Mouse (Mus musculus): ENCODE data around the gene Igsf9b.

Gene Igsf9b

DNA sequence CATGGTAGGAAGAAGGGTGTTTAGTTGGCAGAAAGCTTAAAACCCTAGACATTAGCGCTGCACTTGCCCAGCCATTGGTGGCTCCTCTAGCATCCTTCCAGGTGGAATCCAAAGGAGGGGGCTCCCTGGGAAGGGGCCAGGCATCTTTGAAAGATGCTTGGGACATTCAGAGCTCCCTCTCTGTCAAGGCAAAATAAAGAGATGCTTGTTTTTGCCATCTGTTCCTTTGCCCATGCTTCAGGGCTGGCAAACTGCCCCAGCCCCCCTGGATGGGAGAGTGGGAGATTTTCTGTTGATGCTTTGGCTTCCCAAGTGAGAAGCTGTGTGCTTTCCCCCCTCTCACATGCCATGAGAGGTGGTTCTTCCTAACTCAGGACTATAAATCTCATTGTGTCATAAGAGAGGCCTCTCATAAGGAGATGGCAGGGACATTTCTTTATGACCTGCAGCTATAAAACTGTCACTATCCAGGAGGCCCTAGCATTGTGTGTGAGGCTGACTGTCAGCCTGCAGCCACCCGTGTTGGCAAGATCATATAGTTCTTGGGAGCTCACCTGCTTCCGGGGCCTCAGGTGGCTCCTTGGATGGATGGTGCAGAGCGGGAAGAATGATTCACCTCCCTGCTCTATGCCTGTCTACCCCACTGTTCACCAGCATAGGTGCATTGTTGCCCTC is 38.1 kb downstream of the Igsf9b start:
- DNase-seq: no peak

DNA sequence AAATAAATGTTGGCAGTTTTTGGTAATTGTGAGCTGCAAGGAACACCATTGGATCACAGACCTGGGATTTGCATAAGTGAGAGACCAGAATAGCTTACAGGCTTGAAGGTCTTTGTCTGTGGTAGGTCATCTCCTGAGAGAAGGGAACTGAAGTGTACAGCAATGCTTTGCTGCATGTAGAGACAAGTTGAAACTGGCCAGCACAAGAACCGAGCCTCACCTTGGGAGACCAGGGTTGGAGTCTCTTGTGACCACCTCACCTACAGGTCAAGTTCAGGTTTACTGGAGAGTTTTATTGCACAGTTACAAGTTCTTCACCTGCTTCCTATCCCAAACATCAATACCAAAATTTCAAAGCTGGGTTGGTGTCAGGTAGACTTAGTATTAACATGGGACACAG is 40.2 kb downstream of the Igsf9b start:
- DNase-seq: no peak

DNA sequence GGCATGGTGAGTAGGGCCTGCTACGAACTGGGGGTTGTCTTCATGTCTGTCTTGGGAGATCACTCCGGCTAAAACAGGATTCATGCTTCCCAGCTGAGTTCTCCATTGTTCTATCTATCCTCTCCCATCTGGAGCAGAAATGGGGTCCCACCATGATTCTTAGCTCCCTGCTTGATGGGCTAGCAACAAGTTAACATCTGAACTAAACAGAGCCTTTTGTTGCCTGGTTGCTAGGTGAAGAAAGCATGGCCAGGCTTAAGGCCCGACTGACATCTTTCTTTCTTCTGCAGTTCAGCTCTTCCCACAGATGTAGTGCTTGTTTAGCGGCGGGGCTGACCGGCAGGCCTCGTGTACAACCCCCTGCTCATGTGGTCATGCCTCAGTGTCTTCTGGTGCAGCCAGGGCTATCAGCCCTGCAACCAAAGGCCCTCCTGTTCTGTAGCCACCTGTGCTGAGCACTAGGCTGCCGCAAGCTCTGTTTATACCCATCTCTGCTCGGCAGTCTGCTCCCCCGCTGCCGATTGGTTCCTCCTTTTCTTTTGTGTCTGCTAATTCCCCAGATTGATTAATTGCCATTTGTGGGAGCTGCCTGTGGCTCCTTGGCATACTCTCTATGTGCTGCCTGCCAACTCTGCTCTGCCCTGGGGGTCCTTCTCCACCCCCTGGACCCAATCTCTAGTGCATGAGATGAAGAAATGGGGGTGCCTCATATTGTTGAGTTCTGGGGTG is 47.7 kb downstream of the Igsf9b start:
- DNase-seq: no peak

DNA sequence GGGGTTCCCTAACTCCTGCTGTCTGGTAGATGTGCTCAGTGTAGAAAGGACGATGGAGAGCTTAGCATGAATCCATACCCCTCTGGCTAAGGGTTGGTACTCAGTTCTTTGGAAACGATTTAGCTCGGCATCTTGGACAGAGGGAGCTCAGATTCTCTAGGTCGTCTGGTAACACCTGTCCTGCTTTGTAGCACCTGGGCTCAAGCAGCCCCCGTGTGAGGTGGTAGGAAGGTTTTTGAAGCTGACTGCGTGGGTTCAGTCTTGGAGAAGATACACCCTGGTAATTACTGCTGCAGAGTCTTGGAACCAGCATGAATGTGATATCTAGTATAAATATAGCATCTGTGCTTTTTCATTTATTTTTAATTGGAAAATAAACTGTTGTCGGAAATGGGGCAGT is 54.1 kb downstream of the Igsf9b start:
- no peak for DNase-seq

DNA sequence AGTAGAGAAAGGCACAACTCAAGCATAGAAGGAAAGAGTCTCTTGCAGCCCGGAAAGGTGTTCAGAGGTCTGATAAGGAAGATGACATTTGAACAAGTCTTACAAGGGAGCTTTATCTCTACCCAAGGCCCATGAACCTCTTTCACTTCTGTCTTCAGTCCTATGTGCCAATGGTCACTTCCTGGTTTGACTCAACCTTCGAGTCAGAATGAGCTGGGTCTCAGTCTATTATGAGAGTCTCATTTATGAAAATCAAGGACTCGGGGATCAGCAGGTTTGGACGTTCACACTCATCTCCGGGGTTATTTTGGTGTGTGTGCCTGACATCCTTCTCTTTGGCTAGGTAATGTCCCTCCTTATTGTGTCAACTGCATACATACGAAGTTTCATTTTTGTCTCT is 58.9 kb downstream of the Igsf9b start:
- no peak for DNase-seq

DNA sequence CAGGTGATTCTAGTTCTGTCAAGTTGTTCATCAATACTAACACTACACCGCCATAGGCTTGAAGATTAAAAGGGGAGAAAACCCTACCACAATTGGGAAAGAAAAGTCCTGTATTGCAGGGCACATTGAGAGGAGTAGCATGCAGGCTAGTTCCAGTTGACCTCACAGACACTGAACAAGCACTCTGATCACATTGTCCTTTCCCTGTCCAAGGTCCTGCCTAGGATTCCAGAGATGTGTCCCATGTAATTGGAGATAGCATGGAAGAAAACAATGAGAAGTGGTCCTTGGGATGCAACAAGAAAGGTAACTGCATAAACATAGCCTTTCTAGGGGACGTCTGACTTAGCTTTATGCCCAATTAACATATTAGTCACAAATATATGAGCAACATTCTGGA is 68.2 kb downstream of the Igsf9b start:
- no peak for DNase-seq

DNA sequence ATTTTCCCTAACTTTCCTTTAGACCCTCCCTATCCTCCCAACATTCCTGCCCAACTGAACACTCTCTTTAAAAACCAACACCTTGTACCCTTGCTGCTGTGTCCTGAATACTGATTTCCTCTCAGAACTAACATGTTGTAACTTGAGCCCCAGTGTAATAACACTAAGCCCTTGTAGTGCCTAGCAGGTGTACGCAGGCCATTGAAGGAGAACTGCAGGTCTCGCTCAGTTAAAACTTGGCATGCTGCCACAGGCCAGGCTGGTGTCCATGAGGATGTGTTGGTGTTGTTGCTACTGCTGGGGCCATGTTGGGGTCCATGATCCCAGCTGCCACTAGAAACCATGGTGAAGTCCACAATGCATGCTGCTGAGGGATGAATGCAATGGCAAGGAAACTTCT is 70.1 kb downstream of the Igsf9b start:
- no peak for DNase-seq

DNA sequence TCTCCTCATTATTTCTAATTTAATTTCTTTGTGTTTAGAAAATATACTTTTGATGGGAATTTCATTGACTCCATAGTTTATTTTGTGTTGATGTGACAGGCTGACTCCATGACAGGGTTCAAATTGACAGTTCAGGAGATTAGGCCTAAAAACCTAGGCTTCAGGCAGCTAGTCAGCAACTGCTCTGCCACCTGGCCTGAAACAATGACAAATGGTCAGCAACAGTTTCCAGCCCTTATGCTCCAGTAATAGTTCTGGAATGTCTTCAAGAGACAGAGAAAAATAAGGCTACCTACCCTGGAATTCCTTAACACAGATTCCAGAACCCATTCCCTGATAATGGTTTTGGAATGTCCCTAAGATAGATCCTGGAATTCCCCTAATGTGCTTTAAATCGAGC is 76.7 kb downstream of the Igsf9b start:
- no peak for DNase-seq

DNA sequence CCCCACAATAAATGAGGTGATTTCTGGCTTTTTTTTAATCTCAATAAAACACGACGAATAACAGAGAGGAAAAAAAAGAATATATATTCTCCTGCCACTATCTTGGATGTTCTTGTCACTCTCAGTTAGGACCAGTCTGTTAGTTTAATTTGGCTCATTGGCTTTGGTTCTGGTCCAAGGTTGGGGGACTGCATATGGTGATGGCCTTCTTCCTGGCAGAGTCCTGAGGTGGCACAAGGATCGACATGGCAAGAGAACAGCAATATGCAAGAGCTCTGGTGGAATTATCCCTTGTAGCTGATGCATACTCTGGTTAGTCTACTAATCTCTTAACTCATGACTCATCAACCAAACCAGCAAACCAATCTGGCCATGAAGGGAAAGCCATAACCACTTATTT is 87.9 kb downstream of the Igsf9b start:
- no peak for DNase-seq

DNA sequence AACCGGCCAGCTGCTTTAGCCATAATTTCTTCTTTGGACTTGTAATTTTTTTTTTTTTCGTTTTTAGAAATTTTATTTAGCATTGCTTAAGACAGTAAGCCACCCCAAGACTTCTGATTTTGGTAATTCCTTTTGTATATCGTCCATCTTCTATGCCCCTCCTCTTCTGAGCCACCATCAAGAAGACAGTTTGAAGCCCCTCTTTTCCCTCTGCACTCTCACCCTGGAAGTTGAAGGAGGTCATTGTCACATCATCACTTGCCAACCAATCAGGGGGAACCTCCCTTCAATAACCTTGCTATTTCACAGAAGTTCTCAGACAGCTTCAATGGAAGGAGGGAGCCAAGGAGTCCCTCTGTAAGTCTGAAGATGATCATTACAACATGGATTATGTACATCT is 97.5 kb downstream of the Igsf9b start, which contains the start of gene Spata19:
Gene Spata19, plus strand, starts transcription at position 301 of the 400 bp plus-strand sequence.
- no peak for DNase-seq

DNA sequence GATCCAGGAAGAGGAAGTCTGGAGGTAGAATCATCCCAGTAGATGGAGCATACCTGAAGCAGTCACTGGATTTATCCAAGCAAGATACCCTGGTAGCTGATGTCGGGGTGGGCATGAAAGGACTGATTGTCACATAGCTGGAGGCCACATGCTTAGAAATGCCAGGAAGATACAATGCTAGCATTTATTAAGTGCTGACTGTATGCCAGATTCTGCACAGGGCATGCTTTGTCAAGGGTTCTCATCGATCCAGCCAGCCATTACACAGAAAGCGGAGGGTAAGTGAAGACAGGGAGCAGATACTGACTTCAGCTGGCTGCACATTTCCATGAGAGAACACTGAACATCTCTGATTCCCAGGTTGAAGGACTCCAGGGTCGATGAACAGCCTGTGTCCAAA is 102.2 kb downstream of the Igsf9b start:
- no peak for DNase-seq
